Mouse (Mus musculus) liver, adult 2 months (tissue): ENCODE results near the gene Uhrf1bp1l. TPM values are rescaled to one million over a fixed set of nuclear protein-coding genes. Genes with fewer than 3 reads are reported as not detected.
A peak's percentile ranks its signal among the peaks of the same experiment; 100 is the strongest.

Experiments
- DNase-seq: peaks from one replicate; pipeline ENCODE4 v3.0.0-alpha.2; 2011; ENCODE audit warnings: low read depth, low spot score; ENCODE audit errors: extremely low read depth
- H3K27ac ChIP-seq: fragments of 200-500 bp; replicated peaks from 2 replicates; pipeline ENCODE4 v1.5.1; 2012; ENCODE audit warnings: low read depth, mild to moderate bottlenecking, control low read depth, inconsistent platforms, low read length; ENCODE audit not compliant: insufficient read depth
- H3K27me3 ChIP-seq: fragments of 200-500 bp; 2 replicates; pipeline ENCODE4 v1.6.1; 2012; ENCODE audit warnings: mild to moderate bottlenecking, moderate library complexity, low read length, inconsistent platforms; ENCODE audit not compliant: control insufficient read depth, insufficient read depth
- H3K36me3 ChIP-seq: fragments of 200-500 bp; 2 replicates; pipeline ENCODE4 v1.6.1; 2012; ENCODE audit warnings: low read length, inconsistent platforms; ENCODE audit not compliant: control insufficient read depth, insufficient read depth
- H3K4me1 ChIP-seq: fragments of 200-500 bp; 2 replicates; pipeline ENCODE4 v1.6.1; 2011; ENCODE audit warnings: low read length; ENCODE audit not compliant: control insufficient read depth, insufficient read depth
- H3K4me3 ChIP-seq: fragments of 200-500 bp; 2 replicates; pipeline ENCODE4 v1.5.1; 2011; ENCODE audit warnings: low read depth, mild to moderate bottlenecking, control low read depth, low read length, moderate library complexity; ENCODE audit not compliant: insufficient read depth
- H3K79me2 ChIP-seq: fragments of 200-500 bp; 2 replicates; pipeline ENCODE4 v1.6.1; 2012; ENCODE audit warnings: inconsistent platforms, mild to moderate bottlenecking, low read length, moderate library complexity; ENCODE audit not compliant: control insufficient read depth, insufficient read depth
- H3K9ac ChIP-seq: fragments of 200-500 bp; 2 replicates; pipeline ENCODE4 v1.6.1; 2012; ENCODE audit warnings: low read depth, mild to moderate bottlenecking, control low read depth, inconsistent platforms, low read length
- CTCF ChIP-seq: fragments of 200-500 bp; IDR thresholded peaks from 2 replicates; pipeline ENCODE4 v1.5.1; 2011; ENCODE audit warnings: low read depth, low read length, control low read depth
- POLR2A ChIP-seq: fragments of 200-500 bp; IDR thresholded peaks from 2 replicates; pipeline ENCODE4 v1.6.1; 2011; ENCODE audit warnings: low read length, control low read depth; ENCODE audit not compliant: insufficient read depth; ENCODE audit errors: extremely low read depth
- WGBS: fragments of 180-500 bp; shearing (Covaris S2); methylation state at CpG from one replicate; pipeline ENCODE4 v1.1.7; 2018; 5-methylcytosine and 5-hydroxymethylcytosine counted together
- polyA plus RNA-seq: library from polyadenylated mRNA; depleted of rRNA; stranded (reverse); fragments of >200 nt; gene quantifications from 2 replicates; pipeline ENCODE4 v1.2.3, GENCODE M21; 2012
- total RNA-seq: library from RNA; depleted of rRNA; stranded (reverse); fragments of >200 nt; gene quantifications from 2 replicates; pipeline ENCODE4 v1.2.3, GENCODE M21; 2014

Gene Uhrf1bp1l
- total and polyA plus RNA-seq, 2 experiments, result 16.0 to 38.6 TPM

GRCm38 (mm10) chr10:89832334-89832733 is 87.5 kb downstream of the Uhrf1bp1l start:
- Histone ChIP-seq H3K79me2 (no peaks in the 10 kb centered on the region), H3K27me3 (no peaks in the 10 kb centered on the region), H3K9ac (no peak overlapping the region), H3K4me1 (peaks cover 1% of the 10 kb centered on the region; the same call in 1 of the 2 replicates), H3K36me3 (no peaks in the 10 kb centered on the region), H3K27ac (no peak overlapping the region), H3K4me3 (no peak overlapping the region)
- 80% methylated on average over 4 of the region's 4 CpGs for WGBS
- DNase-seq, result no peak
- TF ChIP-seq CTCF (no peak), POLR2A (no peak)

- H3K4me1 ChIP-seq, result peaks cover 4% of the 10 kb centered on the region
- no peak overlapping the region for H3K9ac ChIP-seq
- H3K4me3 ChIP-seq, result no peak overlapping the region
- TF ChIP-seq CTCF, result no peak
- no peak for TF ChIP-seq POLR2A
- H3K27ac ChIP-seq, result no peak overlapping the region
- H3K36me3 ChIP-seq, result no peaks in the 10 kb centered on the region
- 79% methylated on average over 10 of the region's 10 CpGs for WGBS
- no peaks in the 10 kb centered on the region for H3K27me3 ChIP-seq
- DNase-seq, result no peak
- H3K79me2 ChIP-seq, result no peaks in the 10 kb centered on the region
Measured at GRCm38 (mm10) chr10:89833166-89833565, 88.4 kb downstream of the Uhrf1bp1l start.

- no peak overlapping the region for H3K9ac ChIP-seq
- H3K27ac ChIP-seq, result no peak overlapping the region
- peaks cover 4% of the 10 kb centered on the region for H3K4me1 ChIP-seq
- no peak overlapping the region for H3K4me3 ChIP-seq
- 43% methylated on average over 3 of the region's 3 CpGs for WGBS
- no peak for TF ChIP-seq POLR2A
- no peak for TF ChIP-seq CTCF
- H3K36me3 ChIP-seq, result no peaks in the 10 kb centered on the region
- no peaks in the 10 kb centered on the region for H3K27me3 ChIP-seq
- DNase-seq, result peak; percentile 54
- H3K79me2 ChIP-seq, result no peaks in the 10 kb centered on the region
Measured at GRCm38 (mm10) chr10:89837476-89837875, 92.7 kb downstream of the Uhrf1bp1l start.

- Histone ChIP-seq H3K27me3 (no peaks in the 10 kb centered on the region), H3K4me1 (peaks cover 4% of the 10 kb centered on the region), H3K4me3 (no peak overlapping the region), H3K27ac (no peak overlapping the region), H3K36me3 (no peaks in the 10 kb centered on the region), H3K9ac (no peak overlapping the region), H3K79me2 (no peaks in the 10 kb centered on the region)
- TF ChIP-seq POLR2A (no peak), CTCF (no peak)
- peak; percentile 79 for DNase-seq
- WGBS, result 40% methylated on average over 3 of the region's 3 CpGs
Measured at GRCm38 (mm10) chr10:89838834-89839233, 94.0 kb downstream of the Uhrf1bp1l start.

- no peaks in the 10 kb centered on the region for H3K79me2 ChIP-seq
- H3K9ac ChIP-seq, result no peak overlapping the region
- 85% methylated on average over 6 of the region's 6 CpGs for WGBS
- H3K36me3 ChIP-seq, result no peaks in the 10 kb centered on the region
- TF ChIP-seq CTCF, result no peak
- TF ChIP-seq POLR2A, result no peak
- DNase-seq, result no peak
- no peaks in the 10 kb centered on the region for H3K4me1 ChIP-seq
- H3K27ac ChIP-seq, result no peak overlapping the region
- H3K27me3 ChIP-seq, result no peaks in the 10 kb centered on the region
- no peak overlapping the region for H3K4me3 ChIP-seq
Measured at GRCm38 (mm10) chr10:89850951-89851350, 106.2 kb downstream of the Uhrf1bp1l start.

GRCm38 (mm10) chr10:89855251-89855875 is 110.6 kb downstream of the Uhrf1bp1l start:
- Histone ChIP-seq H3K4me3 (no peak overlapping the region), H3K27ac (no peak overlapping the region), H3K79me2 (no peaks in the 10 kb centered on the region), H3K9ac (no peak overlapping the region), H3K36me3 (no peaks in the 10 kb centered on the region), H3K4me1 (no peaks in the 10 kb centered on the region), H3K27me3 (no peaks in the 10 kb centered on the region)
- TF ChIP-seq POLR2A (no peak), CTCF (no peak)
- no peak for DNase-seq
- 82% methylated on average over 5 of the region's 5 CpGs for WGBS
